8 mouse cellular contexts compared by ENCODE assay signal in the genomic region with DNA sequence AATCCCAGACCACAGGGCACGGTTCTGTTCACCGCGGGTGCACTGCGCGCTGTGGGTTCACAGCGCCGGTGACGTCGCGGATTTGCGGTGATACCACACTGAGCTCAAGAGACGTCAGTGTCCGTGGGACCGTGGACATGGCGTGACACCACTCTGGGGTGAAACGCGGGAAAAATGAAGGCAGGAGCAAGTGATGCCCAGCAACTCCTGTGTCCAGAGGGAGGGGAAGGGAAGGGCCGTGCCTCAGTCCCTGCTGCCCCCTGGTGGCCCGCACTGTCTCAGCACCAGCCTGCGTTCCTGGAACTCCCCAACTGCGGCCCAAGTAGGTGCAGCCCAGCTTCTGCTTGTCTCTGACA. TPM values are rescaled to one million over a fixed set of nuclear protein-coding genes. Genes with fewer than 3 reads are reported as not detected.
DNase-seq lines count a peak whose midpoint lies in the region; ATAC-seq and TF ChIP-seq lines count a peak whose summit lies in the region.

No protein-coding gene starts in this region.

- peak overlapping the region; percentile 60; the same call in 1 of the 2 replicates for H3K4me3 ChIP-seq in G1E (ENCODE audit: low read depth, low read length)
- peak overlapping the region; percentile 60 for H3K4me3 ChIP-seq in cerebellum, adult 2 months (replicated peaks; ENCODE audit: insufficient read depth, low read depth, low read length)
- peak overlapping the region; percentile 28; the same call in 1 of the 2 replicates for H3K4me3 ChIP-seq in lung, embryonic 14.5 days (ENCODE audit: low read depth, low read length)
- H3K4me3 ChIP-seq in olfactory bulb, adult 2 months (ENCODE audit: insufficient read depth, low read depth, low read length): peak overlapping the region; percentile 52

- peak overlapping the region; percentile 78 for H3K4me2 ChIP-seq in lung, embryonic 14.5 days

- H3K9me3 ChIP-seq in G1E (replicated peaks): peaks cover 3% of the 10 kb centered on the region
- no peaks in the 10 kb centered on the region for H3K9me3 ChIP-seq in lung, embryonic 14.5 days (ENCODE audit: low read depth, low read length)

- peaks cover 15% of the 10 kb centered on the region for H3K27me3 ChIP-seq in G1E (ENCODE audit: insufficient read depth, low read length)
- H3K27me3 ChIP-seq in cerebellum, adult 2 months (ENCODE audit: control insufficient read depth, insufficient read depth, low read length): no peaks in the 10 kb centered on the region
- H3K27me3 ChIP-seq in lung, embryonic 14.5 days (ENCODE audit: insufficient read depth, low read length): no peaks in the 10 kb centered on the region

- TF ChIP-seq CTCF in G1E (IDR thresholded peaks at IDR 0.05; ENCODE audit: low read depth, low read length): peak; percentile 94
- TF ChIP-seq CTCF in cerebellum, adult 2 months (IDR thresholded peaks at IDR 0.05; ENCODE audit: borderline replicate concordance, insufficient read depth, low read depth, low read length): peak; percentile 97
- TF ChIP-seq CTCF in lung, embryonic 14.5 days (IDR thresholded peaks at IDR 0.05; ENCODE audit: low read depth): peak; percentile 99
- TF ChIP-seq CTCF in olfactory bulb, adult 2 months (IDR thresholded peaks at IDR 0.05; ENCODE audit: insufficient read depth, low read depth, low read length): peak; percentile 96

- peaks cover 24% of the 10 kb centered on the region for H3K36me3 ChIP-seq in G1E (replicated peaks)
- no peaks in the 10 kb centered on the region for H3K36me3 ChIP-seq in lung, embryonic 14.5 days (ENCODE audit: insufficient read depth)

- no peak overlapping the region for H3K27ac ChIP-seq in cerebellum, adult 2 months (ENCODE audit: insufficient read depth, low read length)
- 0 out of 2 replicates have a peak overlapping the region, but pooled peaks have one; percentile 36 for H3K27ac ChIP-seq in lung, embryonic 14.5 days (ENCODE audit: low read depth)
- H3K27ac ChIP-seq in olfactory bulb, adult 2 months (ENCODE audit: insufficient read depth, low read depth, low read length): no peak overlapping the region

- WGBS in cerebellum, adult 2 months: 1% methylated on average over 21 of the region's 21 CpGs
- 5% methylated on average over 21 of the region's 21 CpGs for WGBS in lung, embryonic 14.5 days
- WGBS in olfactory bulb, adult 2 months: under 1% methylated on average over 21 of the region's 21 CpGs

- peak; percentile 70 for ATAC-seq in G1E (ENCODE audit: extremely low read depth, insufficient number of reproducible peaks, low FRiP score, poor library complexity, severe bottlenecking)
- ATAC-seq in hematopoietic stem cell, adult 5-6 weeks (replicated peaks in 1 of 2; ENCODE audit: insufficient read depth in 1 of 2, low FRiP score in 2 of 2, low TSS enrichment in 1 of 2, low read depth in 1 of 2, poor library complexity in 2 of 2, severe bottlenecking in 2 of 2): peak; percentile 72 to 78
- ATAC-seq in lung, embryonic 14.5 days (ENCODE audit: insufficient read depth): peak; percentile 77

- peak; percentile 79 for DNase-seq in G1E (ENCODE audit: low spot score)
- peak; percentile 79 to 88 for DNase-seq in cerebellum, adult 2 months
- DNase-seq in forelimb bud, embryonic 11.5 days (ENCODE audit: low read depth, low spot score): peak; percentile 82
- DNase-seq in layer of hippocampus, adult 8-10 months (ENCODE audit: low spot score in 2 of 2): peak; percentile 73 to 90
- peak; percentile 93 for DNase-seq in lung, embryonic 14.5 days
- peak; percentile 78 to 85 for DNase-seq in thymus, adult 18-20 months

- TF ChIP-seq POLR2A in cerebellum, adult 2 months (IDR thresholded peaks at IDR 0.05; ENCODE audit: borderline replicate concordance, insufficient read depth, low read length): no peak
- TF ChIP-seq POLR2A in olfactory bulb, adult 2 months (IDR thresholded peaks at IDR 0.05; ENCODE audit: insufficient read depth, low read depth, low read length): no peak

- peaks cover 77% of the 10 kb centered on the region for H3K4me1 ChIP-seq in G1E (ENCODE audit: insufficient read depth, low read depth, low read length)
- H3K4me1 ChIP-seq in cerebellum, adult 2 months (ENCODE audit: control insufficient read depth, insufficient read depth, low read length): peaks cover 15% of the 10 kb centered on the region
- peaks cover 26% of the 10 kb centered on the region for H3K4me1 ChIP-seq in lung, embryonic 14.5 days (ENCODE audit: insufficient read depth)
- H3K4me1 ChIP-seq in olfactory bulb, adult 2 months (ENCODE audit: control insufficient read depth, insufficient read depth, low read length): peaks cover 14% of the 10 kb centered on the region

- H3K9ac ChIP-seq in lung, embryonic 14.5 days: peak overlapping the region; percentile 39; the same call in 1 of the 2 replicates

RNA-seq across cellular contexts. Expression of a gene that starts 21.9 kb away (rescaled TPM):
- total RNA-seq in G1E (2014; fragmentation: Nextera tagmentation) (not detected in 2 replicates), G1E (2017) (0.16 and 0.23 TPM in 2 replicates)
- polyA plus RNA-seq in G1E (2012): 0.11 and 0.14 TPM in 2 replicates
- polyA plus RNA-seq in cerebellum, adult 2 months (2012; rRNA removed): 0.39 and 0.63 TPM in 2 replicates
- total RNA-seq in hematopoietic stem cell, adult 5-6 weeks (2017): 10.3 and 18.1 TPM in 2 replicates
- total RNA-seq in layer of hippocampus, adult 8-10 months (2022): 1 to 10 TPM; 1.4 to 4.2 (median 2.4) TPM
- polyA plus RNA-seq in lung, embryonic 14.5 days (2014; fragmentation: Nextera tagmentation; extraction: Ambion mirVana): 0.14 and 0.41 TPM in 2 replicates
- not detected in 2 replicates for polyA plus RNA-seq in olfactory bulb, adult 2 months (2012; ENCODE audit: insufficient read depth, insufficient read length, low replicate concordance, missing spikeins)

RNA-seq across cellular contexts. Expression of a gene that starts 29.4 kb away (rescaled TPM):
- total RNA-seq in G1E (2014; fragmentation: Nextera tagmentation) (21.1 and 23.5 TPM in 2 replicates), G1E (2017) (35.8 and 38.4 TPM in 2 replicates)
- polyA plus RNA-seq in G1E (2012): 25.9 and 27.8 TPM in 2 replicates
- polyA plus RNA-seq in cerebellum, adult 2 months (2012; rRNA removed): 8.6 and 9.3 TPM in 2 replicates
- 39.3 and 41.8 TPM in 2 replicates for total RNA-seq in hematopoietic stem cell, adult 5-6 weeks (2017)
- 10 to 100 TPM in 2 of 4 experiments, 1 to 10 TPM in 2; 4.8 to 12.4 (median 8.4) TPM for total RNA-seq in layer of hippocampus, adult 8-10 months (2022)
- 11.3 and 12.6 TPM in 2 replicates for polyA plus RNA-seq in lung, embryonic 14.5 days (2014; fragmentation: Nextera tagmentation; extraction: Ambion mirVana)
- polyA plus RNA-seq in olfactory bulb, adult 2 months (2012; ENCODE audit: insufficient read depth, insufficient read length, low replicate concordance, missing spikeins): not detected in 2 replicates
